Mouse (Mus musculus) forebrain, embryonic 11.5 days (tissue): Measurements from ENCODE around the gene Farsb. TPM values are rescaled to one million over a fixed set of nuclear protein-coding genes. Genes with fewer than 3 reads are reported as not detected.
A peak's percentile ranks its signal among the peaks of the same experiment; 100 is the strongest.

Experiments
- ATAC-seq: fragments of 200-750 bp; cut with Nextera tagmentation; replicated peaks from 2 replicates; pipeline ENCODE4 v1.8.0; 2017; ENCODE audit warnings: moderate TSS enrichment; ENCODE audit not compliant: low FRiP score
- DNase-seq: peaks from one replicate; pipeline ENCODE4 v3.0.0-alpha.2; 2017; ENCODE audit warnings: low spot score
- H3K27ac ChIP-seq: fragments of 300-500 bp; sonication (generic); 2 replicates; pipeline ENCODE4 v1.5.1; 2014; ENCODE audit warnings: low read depth, low read length
- H3K27me3 ChIP-seq: fragments of 300-500 bp; sonication (generic); 2 replicates; pipeline ENCODE4 v1.6.1; 2014; ENCODE audit warnings: mild to moderate bottlenecking, low read length, mixed read lengths; ENCODE audit not compliant: control insufficient read depth, insufficient read depth
- H3K36me3 ChIP-seq: fragments of 300-500 bp; sonication (generic); 2 replicates; pipeline ENCODE4 v1.6.1; 2014; ENCODE audit warnings: mild to moderate bottlenecking, low read length, moderate library complexity, mixed read lengths; ENCODE audit not compliant: control insufficient read depth, insufficient read depth
- H3K4me1 ChIP-seq: fragments of 300-500 bp; sonication (generic); replicated peaks from 2 replicates; pipeline ENCODE4 v1.6.1; 2014; ENCODE audit warnings: low read length, mixed read lengths; ENCODE audit not compliant: control insufficient read depth, insufficient read depth
- H3K4me2 ChIP-seq: fragments of 300-500 bp; sonication (generic); 2 replicates; pipeline ENCODE4 v1.6.1; 2014; ENCODE audit warnings: low read depth, mild to moderate bottlenecking, low read length, moderate library complexity, mixed read lengths; ENCODE audit not compliant: severe bottlenecking
- H3K4me3 ChIP-seq: fragments of 300-500 bp; sonication (generic); 2 replicates; pipeline ENCODE4 v1.5.1; 2014; ENCODE audit warnings: low read depth, low read length
- H3K9ac ChIP-seq: fragments of 300-500 bp; sonication (generic); 2 replicates; pipeline ENCODE4 v1.6.1; 2014; ENCODE audit warnings: low read length
- H3K9me3 ChIP-seq: fragments of 300-500 bp; sonication (generic); 2 replicates; pipeline ENCODE4 v1.6.1; 2016; ENCODE audit warnings: low read length, mixed read lengths; ENCODE audit not compliant: control insufficient read depth
- WGBS: fragments of 180-500 bp; shearing (Covaris S2); extraction: QIAGEN DNeasy Blood & Tissue Kit; methylation state at CpG from one replicate; pipeline ENCODE4 v1.1.7; 2014; 5-methylcytosine and 5-hydroxymethylcytosine counted together
- polyA plus RNA-seq: library from polyadenylated mRNA; unstranded; fragments of >200 nt; fragmentation: Nextera tagmentation; extraction: Ambion mirVana; gene quantifications from 2 replicates; pipeline ENCODE4 v1.2.1, GENCODE M21; 2014

The Farsb gene
- polyA plus RNA-seq, 1 experiment from 2014 or later, result 147 TPM

DNA sequence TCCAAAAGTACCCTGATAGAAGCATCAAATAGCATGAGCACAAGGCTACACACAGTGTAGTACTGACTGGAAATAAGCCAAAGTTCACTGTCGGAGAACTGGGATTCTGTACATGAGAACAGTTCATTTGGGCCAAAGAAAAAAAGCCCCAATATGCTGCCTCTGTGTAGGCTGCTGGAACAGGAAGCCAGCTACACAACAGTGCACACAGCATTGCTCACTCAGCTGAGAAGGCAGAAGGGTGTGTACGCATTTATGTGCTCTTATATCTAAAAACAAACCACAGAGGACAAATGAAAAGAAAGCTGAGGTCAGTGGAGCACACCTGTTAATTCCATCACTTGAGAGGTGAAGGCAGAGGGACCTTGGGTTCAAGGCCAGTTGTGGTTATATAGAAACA lies 52.7 kb downstream of the Farsb start:
- Histone ChIP-seq H3K4me2 (no peak overlapping the region), H3K4me3 (no peak overlapping the region), H3K27ac (no peak overlapping the region), H3K36me3 (no peaks in the 10 kb centered on the region), H3K9me3 (no peaks in the 10 kb centered on the region), H3K4me1 (no peaks in the 10 kb centered on the region), H3K9ac (no peak overlapping the region), H3K27me3 (no peaks in the 10 kb centered on the region)
- DNase-seq (no peak), ATAC-seq (no peak)
- WGBS, result 93% methylated on average over 2 of the region's 2 CpGs

DNA sequence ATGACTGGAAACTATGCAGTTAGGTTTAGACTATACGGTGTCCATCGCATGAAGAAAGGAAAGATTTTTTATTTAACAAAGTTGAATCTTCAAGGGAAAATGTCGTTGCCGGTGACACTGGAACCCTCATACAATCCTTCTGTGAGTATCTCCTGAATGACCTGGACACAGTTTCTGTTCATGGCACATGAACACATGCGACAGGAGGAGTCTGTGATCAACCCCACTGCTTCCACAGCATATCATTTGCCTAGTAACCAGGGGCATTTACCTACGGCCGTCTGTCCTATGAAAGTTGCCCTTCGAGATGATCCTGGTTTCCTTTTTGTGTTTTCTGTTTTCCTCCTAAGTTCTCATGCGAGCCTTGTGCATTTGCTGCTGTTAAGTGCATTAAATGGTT lies 55.2 kb downstream of the Farsb start:
- no peaks in the 10 kb centered on the region for H3K36me3 ChIP-seq
- no peaks in the 10 kb centered on the region for H3K27me3 ChIP-seq
- no peak overlapping the region for H3K4me3 ChIP-seq
- DNase-seq (no peak), ATAC-seq (no peak)
- WGBS, result 94% methylated on average over 9 of the region's 9 CpGs
- peaks cover 6% of the 10 kb centered on the region for H3K4me1 ChIP-seq
- no peaks in the 10 kb centered on the region for H3K9me3 ChIP-seq
- H3K27ac ChIP-seq, result no peak overlapping the region
- no peak overlapping the region for H3K4me2 ChIP-seq
- no peak overlapping the region for H3K9ac ChIP-seq

DNA sequence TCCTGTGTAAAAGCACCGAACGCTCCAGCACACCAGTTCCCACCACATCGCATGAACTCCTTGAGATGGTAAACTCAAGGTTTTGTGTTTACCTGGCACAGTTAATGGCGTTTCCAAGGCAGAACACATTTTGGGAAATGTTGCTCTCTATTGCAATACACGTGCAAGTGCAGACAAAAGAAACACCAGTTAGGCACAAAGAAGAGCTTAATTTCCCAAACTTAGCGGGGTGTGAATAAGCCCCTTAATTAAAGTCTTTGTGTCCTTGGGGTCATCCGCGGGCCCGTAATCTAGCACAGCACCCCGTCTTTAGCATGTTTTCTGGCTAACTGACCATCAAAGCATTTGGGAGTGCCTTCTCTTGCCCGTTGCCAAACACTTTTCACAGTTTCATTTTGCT lies 59.8 kb downstream of the Farsb start:
- Histone ChIP-seq H3K4me3 (no peak overlapping the region), H3K27me3 (peaks cover 4% of the 10 kb centered on the region; the same call in 1 of the 2 replicates), H3K27ac (no peak overlapping the region), H3K9me3 (no peaks in the 10 kb centered on the region), H3K9ac (no peak overlapping the region), H3K36me3 (no peaks in the 10 kb centered on the region), H3K4me1 (peaks cover 6% of the 10 kb centered on the region), H3K4me2 (peak overlapping the region; percentile 9; the same call in 1 of the 2 replicates)
- WGBS, result 13% methylated on average over 11 of the region's 11 CpGs
- ATAC-seq, result peak; percentile 33; the same call in 1 of the 2 replicates
- DNase-seq, result no peak

DNA sequence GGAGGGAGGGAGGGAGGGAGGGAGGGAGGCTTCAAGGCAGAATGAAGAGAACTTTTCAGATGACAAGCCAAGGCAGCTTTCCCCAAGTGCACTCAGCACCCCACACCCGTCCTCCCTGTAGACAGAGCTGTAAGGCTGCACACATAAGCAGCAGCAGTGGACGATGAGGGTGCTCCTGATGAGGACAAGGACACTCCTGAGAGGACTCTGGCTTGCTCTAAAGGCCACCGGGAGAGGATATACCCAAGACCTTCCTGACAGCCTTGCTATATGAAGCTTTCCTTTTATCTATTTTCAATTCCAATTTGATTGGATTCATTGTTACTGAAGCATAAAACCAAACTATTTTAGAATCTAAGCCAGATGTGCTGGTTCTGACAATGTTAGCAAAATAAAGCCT lies 61.9 kb downstream of the Farsb start:
- no peak overlapping the region for H3K9ac ChIP-seq
- peaks cover 6% of the 10 kb centered on the region for H3K4me1 ChIP-seq
- WGBS, result 58% methylated on average over 3 of the region's 3 CpGs
- no peak overlapping the region for H3K27ac ChIP-seq
- DNase-seq, result no peak
- no peak for ATAC-seq
- H3K4me2 ChIP-seq, result no peak overlapping the region
- H3K36me3 ChIP-seq, result no peaks in the 10 kb centered on the region
- no peaks in the 10 kb centered on the region for H3K9me3 ChIP-seq
- H3K4me3 ChIP-seq, result no peak overlapping the region
- peaks cover 4% of the 10 kb centered on the region; the same call in 1 of the 2 replicates for H3K27me3 ChIP-seq

DNA sequence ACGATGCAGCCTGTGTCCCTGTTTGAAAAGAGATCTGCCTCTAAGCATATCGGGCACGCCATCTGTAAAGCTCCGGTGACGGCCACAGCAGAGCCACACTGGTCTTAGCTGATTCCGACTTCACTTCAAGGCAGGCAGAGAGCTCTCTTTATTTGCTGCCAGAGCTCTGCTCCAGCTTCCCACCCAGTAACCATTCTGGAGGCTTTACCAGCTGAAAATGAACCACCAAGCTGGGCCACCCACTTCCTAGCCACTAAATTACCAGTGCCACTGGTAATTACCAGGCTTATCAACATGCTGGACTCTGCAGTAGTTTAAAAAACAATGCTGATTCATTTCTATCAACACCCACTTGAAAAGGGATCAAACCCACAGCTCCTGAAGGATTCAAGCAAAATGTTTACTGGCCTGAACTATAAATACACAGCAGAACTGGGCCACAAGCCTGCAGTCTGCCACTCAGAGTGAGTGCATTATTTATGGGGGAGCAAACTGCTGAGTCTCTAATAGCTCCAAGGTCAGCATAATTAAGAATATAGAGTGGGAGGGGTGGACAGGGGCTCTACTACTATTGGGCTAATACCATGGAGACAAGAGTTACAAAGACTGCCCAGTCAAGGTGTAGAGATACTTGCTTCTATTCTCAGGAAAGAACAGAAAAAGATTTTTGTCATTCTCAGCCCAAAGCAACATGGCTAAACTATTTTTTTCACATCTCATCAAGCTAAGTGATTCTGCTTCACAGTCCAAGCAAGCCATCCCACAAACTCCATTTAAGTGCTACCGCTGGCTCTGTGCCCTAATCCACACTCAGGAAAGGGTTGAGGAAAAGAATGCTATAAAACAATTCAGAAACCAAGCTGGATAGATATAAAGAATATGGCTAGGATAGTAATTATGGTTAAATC lies 62.6 kb downstream of the Farsb start:
- ATAC-seq (no peak), DNase-seq (no peak)
- Histone ChIP-seq H3K4me1 (peaks cover 6% of the 10 kb centered on the region), H3K4me2 (no peak overlapping the region), H3K9me3 (no peaks in the 10 kb centered on the region), H3K27me3 (peaks cover 4% of the 10 kb centered on the region; the same call in 1 of the 2 replicates), H3K4me3 (no peak overlapping the region), H3K9ac (no peak overlapping the region), H3K27ac (no peak overlapping the region), H3K36me3 (no peaks in the 10 kb centered on the region; the same call in 1 of the 2 replicates)
- WGBS, result 78% methylated on average over 7 of the region's 7 CpGs

DNA sequence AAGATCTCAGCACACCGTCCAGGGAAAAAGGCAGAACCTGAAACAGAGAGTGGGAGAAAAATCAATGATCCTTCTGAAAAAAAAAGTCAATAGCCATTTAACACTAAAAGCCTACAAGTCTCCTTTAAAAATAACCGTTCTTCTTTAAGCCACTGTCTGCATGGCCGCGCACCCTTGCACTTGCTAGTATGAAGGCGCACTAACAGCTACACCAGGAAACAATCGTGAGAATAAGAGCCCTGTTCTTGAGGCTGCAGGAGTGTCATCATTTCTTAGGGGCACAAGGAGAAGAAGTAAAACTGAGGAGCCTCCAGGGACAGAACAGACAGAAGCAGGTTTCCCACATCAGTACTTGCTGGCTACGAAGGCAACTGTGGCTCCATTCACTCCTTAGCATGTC lies 63.4 kb downstream of the Farsb start:
- no peaks in the 10 kb centered on the region; the same call in 1 of the 2 replicates for H3K36me3 ChIP-seq
- H3K9me3 ChIP-seq, result no peaks in the 10 kb centered on the region
- H3K27ac ChIP-seq, result no peak overlapping the region
- peaks cover 4% of the 10 kb centered on the region; the same call in 1 of the 2 replicates for H3K27me3 ChIP-seq
- no peak overlapping the region for H3K4me3 ChIP-seq
- H3K9ac ChIP-seq, result no peak overlapping the region
- 93% methylated on average over 7 of the region's 7 CpGs for WGBS
- peaks cover 6% of the 10 kb centered on the region for H3K4me1 ChIP-seq
- no peak for ATAC-seq
- no peak for DNase-seq
- no peak overlapping the region for H3K4me2 ChIP-seq

DNA sequence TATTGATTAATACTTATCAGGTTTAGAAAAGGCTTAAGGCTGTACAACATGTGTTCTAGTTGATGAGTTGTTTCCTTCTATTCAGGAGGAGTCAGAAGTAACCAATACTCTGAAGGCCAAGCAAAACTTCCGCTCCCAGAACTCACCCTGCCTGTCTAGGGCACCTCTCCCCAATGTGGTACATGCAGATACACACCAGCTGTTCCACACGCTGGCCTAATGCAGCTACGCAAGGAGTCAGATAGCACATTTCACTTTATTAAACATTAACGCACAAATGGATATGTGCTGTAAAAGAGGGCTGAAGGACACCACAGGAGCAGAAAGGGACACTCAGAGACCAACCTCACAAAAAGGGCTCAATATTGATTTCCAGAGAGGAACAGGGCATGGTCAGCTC lies 63.8 kb downstream of the Farsb start:
- Histone ChIP-seq H3K4me1 (peaks cover 6% of the 10 kb centered on the region), H3K36me3 (no peaks in the 10 kb centered on the region; the same call in 1 of the 2 replicates), H3K27ac (no peak overlapping the region), H3K4me2 (no peak overlapping the region), H3K4me3 (no peak overlapping the region), H3K27me3 (peaks cover 4% of the 10 kb centered on the region; the same call in 1 of the 2 replicates), H3K9me3 (no peaks in the 10 kb centered on the region), H3K9ac (no peak overlapping the region)
- ATAC-seq (no peak), DNase-seq (no peak)
- 91% methylated on average over 4 of the region's 4 CpGs for whole genome bisulfite sequencing

DNA sequence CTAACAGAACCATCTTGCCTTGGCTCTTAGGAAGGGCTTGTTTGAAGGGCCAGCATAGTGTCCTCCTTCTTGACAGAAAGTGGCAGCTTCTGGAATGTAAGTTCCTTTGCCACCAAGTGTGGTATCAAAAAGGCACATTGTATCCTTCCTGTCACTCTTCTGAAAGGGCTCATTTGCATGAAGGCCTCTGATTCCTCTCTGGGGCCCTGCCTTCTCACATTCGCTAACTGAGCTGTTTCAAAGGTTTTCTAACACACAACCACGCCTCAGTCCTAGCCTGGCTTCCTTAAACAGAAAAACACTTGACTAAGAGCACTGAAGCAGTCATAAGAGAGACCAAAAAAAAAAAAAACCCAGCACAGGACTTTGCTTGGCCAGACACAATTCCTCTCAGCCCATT lies 66.1 kb downstream of the Farsb start:
- no peaks in the 10 kb centered on the region; the same call in 1 of the 2 replicates for H3K27me3 ChIP-seq
- no peak for DNase-seq

More for the DNA sequence above, 66.1 kb downstream of the Farsb start:
- H3K36me3 ChIP-seq, result no peaks in the 10 kb centered on the region; the same call in 1 of the 2 replicates
- no peak overlapping the region for H3K4me3 ChIP-seq
- H3K4me1 ChIP-seq, result no peaks in the 10 kb centered on the region
- no peak overlapping the region for H3K9ac ChIP-seq
- no peak overlapping the region for H3K27ac ChIP-seq
- H3K9me3 ChIP-seq, result no peaks in the 10 kb centered on the region
- H3K4me2 ChIP-seq, result no peak overlapping the region
- 49% methylated on average over 2 of the region's 2 CpGs for WGBS
- no peak for ATAC-seq
